Mouse (Mus musculus) erythroblast, embryonic 14.5 days (primary cell): ENCODE measurements around the gene Nubp2. TPM values are rescaled to one million over a fixed set of nuclear protein-coding genes. Genes with fewer than 3 reads are reported as not detected.

Experiments used
- H3K27me3 ChIP-seq: 2 replicates; pipeline ENCODE4 v1.6.1; 2012; ENCODE audit warnings: inconsistent platforms; ENCODE audit not compliant: control insufficient read depth
- H3K36me3 ChIP-seq: 2 replicates; pipeline ENCODE4 v1.6.1; 2012; ENCODE audit warnings: mild to moderate bottlenecking, inconsistent platforms; ENCODE audit not compliant: control insufficient read depth
- H3K4me1 ChIP-seq: 2 replicates; pipeline ENCODE4 v1.6.1; 2012; ENCODE audit warnings: inconsistent platforms; ENCODE audit not compliant: control insufficient read depth
- H3K4me3 ChIP-seq: replicated peaks from 2 replicates; pipeline ENCODE3; 2012; ENCODE audit warnings: moderate library complexity, mild to moderate bottlenecking, inconsistent platforms
- H3K9me3 ChIP-seq: 2 replicates; pipeline ENCODE4 v1.6.1; 2012; ENCODE audit warnings: low read length, inconsistent platforms, mixed read lengths; ENCODE audit not compliant: control insufficient read depth
- GATA1 ChIP-seq: IDR thresholded peaks from 2 replicates; pipeline ENCODE4 v1.6.1; 2012; ENCODE audit warnings: low read length, inconsistent platforms, mixed read lengths
- TAL1 ChIP-seq: IDR thresholded peaks from 3 replicates; pipeline ENCODE4 v1.6.1; 2012; ENCODE audit warnings: low read length, inconsistent platforms, mixed read lengths
- polyA plus RNA-seq: library from polyadenylated mRNA; stranded (reverse); fragments of >175 nt; gene quantifications from 2 replicates; pipeline ENCODE4 v1.2.3, GENCODE M21; 2012

Gene Nubp2
- 7.5 and 12.0 TPM in 2 replicates for polyA plus RNA-seq

DNA sequence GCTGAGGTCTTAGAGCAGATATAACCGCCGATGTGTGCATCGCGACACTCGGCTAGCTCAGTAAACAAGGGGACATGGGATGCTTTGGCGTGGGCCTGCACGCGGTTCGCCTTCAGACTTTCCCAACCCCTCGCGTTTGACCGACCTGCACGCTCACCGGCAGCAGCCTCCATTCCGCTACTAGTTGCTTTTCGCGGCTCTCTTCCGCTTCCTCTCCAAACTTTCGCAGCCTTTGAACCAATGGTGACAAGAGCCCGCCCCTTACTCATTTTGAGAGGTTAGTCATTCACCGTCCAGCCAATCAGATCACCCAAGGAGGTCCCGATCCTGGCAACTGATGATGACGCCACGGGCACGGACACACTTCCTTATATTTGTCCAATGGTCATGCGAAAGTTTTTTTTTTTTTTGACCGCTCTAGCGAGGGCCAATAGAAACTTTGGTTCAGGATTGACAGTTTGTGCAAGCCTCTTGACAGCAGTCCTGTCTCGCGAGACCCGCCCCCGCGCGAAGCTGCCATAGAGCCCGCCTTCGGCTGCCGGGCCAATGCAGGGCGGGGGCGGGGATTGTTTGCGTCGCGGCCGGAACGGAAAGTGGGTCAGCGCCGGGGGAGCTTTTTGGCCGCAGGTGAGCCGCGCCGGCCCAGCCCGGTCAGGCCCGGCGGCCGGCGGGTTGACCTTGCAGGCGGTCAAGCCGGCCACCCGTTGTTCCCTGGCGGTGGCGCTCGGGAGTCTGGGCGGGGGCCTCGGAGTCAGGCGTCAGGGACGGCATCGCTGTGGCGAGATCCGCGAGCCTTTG lies at the start of gene Nubp2, which contains the start of gene Spsb3:
Nubp2 (minus strand) TSS at position 216 of the 798 bp plus-strand sequence.
Spsb3 (plus strand) TSS at position 510 of the 798 bp plus-strand sequence.
- TF ChIP-seq GATA1: no peak
- TF ChIP-seq TAL1: no peak
- Histone ChIP-seq H3K27me3 (no peaks in the 10 kb centered on the region), H3K4me1 (peaks cover 71% of the 10 kb centered on the region), H3K4me3 (peak within 1 kb of the TSS; percentile 90), H3K9me3 (no peaks in the 10 kb centered on the region), H3K36me3 (peaks cover 82% of the 10 kb centered on the region)

DNA sequence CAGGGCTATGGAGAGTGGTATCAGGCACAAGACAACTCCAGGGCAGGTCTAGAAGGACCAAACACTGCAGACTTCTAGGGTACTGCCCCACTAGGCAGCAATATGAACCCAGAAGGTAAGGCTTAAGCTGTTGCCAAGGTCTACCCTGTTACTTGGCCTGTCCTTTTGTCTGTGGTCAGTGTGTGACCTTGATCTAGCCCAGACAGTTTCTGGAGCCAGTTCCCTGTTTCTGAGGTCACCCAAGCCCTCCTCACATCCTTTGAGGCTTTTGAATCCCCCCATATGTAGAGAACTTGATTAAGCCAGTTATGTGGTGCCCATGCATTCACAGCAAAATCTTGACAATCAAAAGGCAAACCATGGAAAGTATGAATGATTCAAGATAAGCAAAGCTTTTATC lies 49.5 kb upstream of the Nubp2 start:
- Histone ChIP-seq H3K27me3 (no peaks in the 10 kb centered on the region), H3K36me3 (peaks cover 39% of the 10 kb centered on the region), H3K9me3 (no peaks in the 10 kb centered on the region), H3K4me1 (peaks cover 39% of the 10 kb centered on the region), H3K4me3 (peak overlapping the region; percentile 74)
- no peak for TF ChIP-seq GATA1
- no peak for TF ChIP-seq TAL1

DNA sequence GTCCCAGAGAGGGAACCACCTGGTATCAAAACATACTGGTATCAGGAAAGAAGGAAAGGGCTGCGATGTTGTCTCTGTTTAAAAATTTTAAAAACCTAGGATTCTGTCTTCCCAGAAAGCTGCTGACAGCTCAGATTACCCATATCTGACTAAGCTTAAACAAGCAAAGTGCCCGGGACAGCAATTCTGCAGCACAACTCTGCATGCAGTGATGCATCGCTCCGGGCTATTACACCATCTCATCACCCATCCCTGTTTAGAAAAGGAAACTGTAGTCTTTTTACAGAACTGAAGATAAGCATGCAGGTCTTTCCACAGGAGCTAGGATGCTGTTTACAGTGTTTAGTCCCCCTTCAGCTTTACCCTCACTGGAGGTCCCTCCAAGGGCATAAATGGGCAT lies 48.8 kb upstream of the Nubp2 start:
- peak overlapping the region; percentile 74 for H3K4me3 ChIP-seq
- peaks cover 39% of the 10 kb centered on the region for H3K4me1 ChIP-seq
- TF ChIP-seq TAL1 (no peak), GATA1 (no peak)
- H3K27me3 ChIP-seq: no peaks in the 10 kb centered on the region
- H3K36me3 ChIP-seq: peaks cover 35% of the 10 kb centered on the region
- H3K9me3 ChIP-seq: no peaks in the 10 kb centered on the region

DNA sequence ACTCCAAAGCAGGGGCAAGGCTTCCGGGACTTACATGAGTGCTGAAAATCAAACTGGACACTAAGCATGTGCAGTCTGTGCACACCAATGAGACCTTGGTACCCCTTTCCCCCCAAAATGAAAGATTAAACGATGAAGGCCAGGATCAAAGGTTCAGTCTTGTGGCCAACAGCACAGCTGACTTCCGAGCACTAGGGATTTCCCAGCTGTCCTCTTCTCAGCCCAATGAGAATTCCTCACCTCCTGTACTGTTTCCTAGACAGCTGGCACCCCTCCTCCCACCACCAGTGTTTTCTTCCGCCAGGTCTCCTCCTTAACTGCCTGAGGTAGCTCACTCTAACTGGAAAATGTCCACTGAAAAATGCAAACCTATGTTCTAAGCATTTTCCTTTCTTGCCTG lies 47.0 kb upstream of the Nubp2 start:
- Histone ChIP-seq H3K27me3 (no peaks in the 10 kb centered on the region), H3K4me1 (peaks cover 43% of the 10 kb centered on the region), H3K36me3 (peaks cover 49% of the 10 kb centered on the region), H3K9me3 (no peaks in the 10 kb centered on the region), H3K4me3 (no peak overlapping the region)
- no peak for TF ChIP-seq TAL1
- no peak for TF ChIP-seq GATA1

DNA sequence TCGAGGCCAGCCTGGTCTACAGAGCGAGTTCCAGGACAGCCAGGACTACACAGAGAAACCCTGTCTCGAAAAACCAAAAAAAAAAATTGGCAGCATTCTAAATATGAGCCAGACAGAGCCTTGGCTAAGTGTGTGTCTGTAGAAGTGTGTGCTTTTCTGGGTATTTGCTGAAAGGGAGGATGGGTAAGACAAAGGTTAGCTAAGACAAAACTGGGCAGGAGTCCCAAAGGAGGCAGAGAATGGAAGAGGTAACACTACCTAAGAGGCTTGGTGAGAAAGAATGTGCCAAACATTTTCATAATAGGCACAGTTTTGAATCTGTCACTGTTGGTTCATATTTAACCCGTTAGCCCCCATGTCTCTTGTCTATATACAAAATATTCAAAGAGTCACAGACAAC lies 46.3 kb upstream of the Nubp2 start:
- Histone ChIP-seq H3K4me1 (peaks cover 43% of the 10 kb centered on the region), H3K9me3 (no peaks in the 10 kb centered on the region), H3K36me3 (peaks cover 55% of the 10 kb centered on the region), H3K27me3 (no peaks in the 10 kb centered on the region), H3K4me3 (no peak overlapping the region)
- no peak for TF ChIP-seq GATA1
- no peak for TF ChIP-seq TAL1

DNA sequence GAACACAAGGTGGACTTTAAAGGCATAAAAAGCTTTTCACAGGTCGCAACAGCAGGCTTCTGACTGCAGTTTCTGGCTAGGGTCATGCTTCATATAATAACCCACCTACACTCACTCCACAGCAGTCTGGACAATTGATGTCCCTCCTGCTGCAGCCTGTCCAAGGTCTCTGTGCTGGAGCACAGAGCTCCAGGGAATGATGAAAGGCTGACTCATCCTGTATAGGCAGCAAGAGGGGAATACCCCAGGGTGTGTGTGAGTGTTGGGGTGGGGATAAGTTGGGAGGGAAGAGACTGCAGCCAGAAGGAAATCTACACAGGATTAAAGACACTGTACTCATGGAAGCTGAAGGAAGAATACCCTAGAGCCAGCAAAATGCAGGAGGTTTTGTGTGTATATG lies 43.4 kb upstream of the Nubp2 start:
- H3K4me1 ChIP-seq: peaks cover 23% of the 10 kb centered on the region
- peaks cover 75% of the 10 kb centered on the region for H3K36me3 ChIP-seq
- H3K4me3 ChIP-seq: no peak overlapping the region
- no peak for TF ChIP-seq TAL1
- no peak for TF ChIP-seq GATA1
- H3K27me3 ChIP-seq: no peaks in the 10 kb centered on the region
- no peaks in the 10 kb centered on the region for H3K9me3 ChIP-seq

DNA sequence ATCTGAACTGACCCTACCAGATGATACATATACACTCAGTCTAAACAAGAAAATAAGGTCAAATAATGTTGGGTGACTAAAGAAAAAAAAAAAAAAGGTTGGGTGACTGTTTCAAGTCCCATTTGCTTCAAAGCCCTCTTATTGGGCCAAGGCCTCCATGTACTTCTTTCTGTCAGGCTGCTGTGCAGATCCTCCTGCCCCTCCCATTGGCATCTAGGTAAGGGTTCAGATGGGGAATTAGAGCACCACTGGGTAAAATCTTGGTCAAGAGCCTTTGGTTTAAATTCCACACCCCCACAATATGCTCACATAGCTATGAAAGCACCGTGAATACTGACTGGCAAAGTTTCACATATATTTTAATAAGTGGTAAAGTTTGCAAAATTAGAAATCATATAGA lies 37.1 kb upstream of the Nubp2 start:
- peaks cover 96% of the 10 kb centered on the region for H3K36me3 ChIP-seq
- H3K4me1 ChIP-seq: peaks cover 8% of the 10 kb centered on the region
- H3K9me3 ChIP-seq: no peaks in the 10 kb centered on the region
- no peak overlapping the region for H3K4me3 ChIP-seq
- no peaks in the 10 kb centered on the region for H3K27me3 ChIP-seq
- TF ChIP-seq TAL1 (no peak), GATA1 (no peak)

DNA sequence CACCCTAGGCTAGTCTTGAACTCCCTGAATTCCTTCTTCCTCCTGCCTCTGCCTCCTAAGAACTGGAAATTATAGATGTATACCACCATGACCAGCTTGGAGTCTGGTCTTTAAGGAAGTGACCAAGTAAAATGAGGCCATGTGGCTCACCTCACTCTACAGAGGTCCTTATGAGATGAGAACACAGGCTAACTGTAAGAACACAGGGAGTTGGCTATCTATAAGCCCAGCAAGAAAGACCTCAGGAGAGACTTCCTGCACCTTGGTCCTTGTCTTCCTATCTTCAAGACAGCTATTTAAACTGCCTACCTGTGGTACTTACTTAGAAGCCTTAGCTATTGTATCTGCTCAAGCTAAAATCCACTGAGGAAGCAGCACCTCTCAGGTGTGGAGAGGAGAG lies 27.8 kb upstream of the Nubp2 start:
- no peaks in the 10 kb centered on the region for H3K9me3 ChIP-seq
- no peak for TF ChIP-seq TAL1
- no peak for TF ChIP-seq GATA1
- H3K4me3 ChIP-seq: no peak overlapping the region

DNA sequence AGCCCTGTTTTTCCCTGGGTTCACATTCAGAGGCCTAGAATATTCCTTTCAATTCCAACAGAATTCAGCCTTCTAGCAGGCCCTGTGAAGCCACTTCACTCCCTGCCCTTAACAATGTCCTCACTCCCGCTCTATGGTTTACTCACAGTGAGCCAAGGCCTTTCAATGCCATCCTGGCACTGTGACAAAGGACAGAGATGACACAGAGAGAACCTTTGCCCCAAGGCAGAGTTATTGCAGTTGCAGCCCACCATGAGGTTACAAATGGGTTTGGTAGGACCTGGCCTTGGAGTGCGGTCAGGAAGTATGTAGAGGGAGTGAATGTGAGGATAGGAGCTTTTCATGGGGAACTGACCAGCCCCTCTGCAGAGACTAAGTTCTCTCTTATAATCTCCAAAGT lies 21.4 kb upstream of the Nubp2 start:
- H3K4me3 ChIP-seq: no peak overlapping the region
- peaks cover 100% of the 10 kb centered on the region for H3K36me3 ChIP-seq
- TF ChIP-seq TAL1: no peak
- TF ChIP-seq GATA1: no peak

More for the DNA sequence above, 27.8 kb upstream of the Nubp2 start:
- Histone ChIP-seq H3K36me3 (peaks cover 99% of the 10 kb centered on the region), H3K4me1 (peaks cover 24% of the 10 kb centered on the region), H3K27me3 (no peaks in the 10 kb centered on the region)

DNA sequence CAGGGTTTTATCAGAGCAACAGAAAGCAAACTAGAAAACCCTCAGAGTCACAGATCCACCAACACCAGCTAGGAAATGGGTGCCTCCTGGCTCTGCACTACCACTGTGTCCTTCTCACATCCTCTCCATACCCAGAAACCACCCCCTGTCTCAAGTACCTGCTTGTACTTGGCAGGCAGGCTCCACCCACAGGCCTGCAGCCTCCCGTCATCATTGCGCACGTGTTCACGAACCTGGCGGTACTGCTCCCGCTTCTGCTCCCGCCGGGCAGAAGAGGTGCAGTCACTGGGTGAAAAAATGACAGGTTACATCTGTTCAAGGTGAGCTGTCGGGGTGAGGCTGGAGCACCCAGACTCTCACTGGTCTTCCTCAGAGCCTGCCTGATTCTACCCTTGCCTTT lies 17.6 kb upstream of the Nubp2 start:
- peaks cover 64% of the 10 kb centered on the region for H3K4me1 ChIP-seq
- TF ChIP-seq TAL1 (no peak), GATA1 (no peak)

More for the DNA sequence above, 21.4 kb upstream of the Nubp2 start:
- Histone ChIP-seq H3K9me3 (no peaks in the 10 kb centered on the region), H3K4me1 (peaks cover 35% of the 10 kb centered on the region), H3K27me3 (no peaks in the 10 kb centered on the region)

More for the DNA sequence above, 17.6 kb upstream of the Nubp2 start:
- peaks cover 100% of the 10 kb centered on the region for H3K36me3 ChIP-seq
- H3K27me3 ChIP-seq: no peaks in the 10 kb centered on the region
- H3K9me3 ChIP-seq: no peaks in the 10 kb centered on the region
- no peak overlapping the region for H3K4me3 ChIP-seq
